In the genomic region with DNA sequence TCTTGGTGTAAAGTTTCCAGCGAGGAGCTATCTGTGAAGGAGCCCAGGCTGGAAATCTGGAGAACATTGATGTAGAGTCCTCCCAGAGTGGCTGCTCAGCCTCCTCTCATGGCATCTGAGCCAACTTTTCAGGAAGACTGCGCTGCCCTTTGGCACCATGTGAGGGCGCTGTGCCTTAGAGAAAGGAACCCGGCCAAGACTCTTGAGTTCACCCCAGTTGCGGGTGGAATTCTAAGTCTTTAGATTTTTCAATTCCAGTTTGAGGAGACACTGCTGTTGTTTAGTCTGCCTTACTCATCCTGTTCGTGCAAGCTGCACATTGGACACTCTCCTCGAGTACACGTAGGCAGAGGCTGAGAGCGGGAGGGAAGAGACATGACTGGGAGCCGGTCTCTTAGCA, we compare ENCODE assay signal across 8 mouse cellular contexts. TPM values are rescaled to one million over a fixed set of nuclear protein-coding genes. Genes with fewer than 3 reads are reported as not detected.
A peak's percentile ranks its signal among the peaks of the same experiment; 100 is the strongest.
DNase-seq lines count a peak whose midpoint lies in the region; ATAC-seq and TF ChIP-seq lines count a peak whose summit lies in the region.

No protein-coding gene starts in this region.

- no peak overlapping the region for H3K4me2 ChIP-seq in midbrain, embryonic 16.5 days (ENCODE audit: low read length)
- H3K4me2 ChIP-seq in limb, embryonic 14.5 days (replicated peaks; ENCODE audit: low read depth, low read length, severe bottlenecking): peak overlapping the region; percentile 100

- peaks cover 20% of the 10 kb centered on the region for H3K4me1 ChIP-seq in midbrain, embryonic 10.5 days
- H3K4me1 ChIP-seq in midbrain, embryonic 16.5 days (ENCODE audit: control insufficient read depth, insufficient read depth, low read length): peaks cover 5% of the 10 kb centered on the region; the same call in 1 of the 2 replicates
- peaks cover 33% of the 10 kb centered on the region for H3K4me1 ChIP-seq in limb, embryonic 14.5 days (ENCODE audit: control insufficient read depth, insufficient read depth, low read length)

- peaks cover 49% of the 10 kb centered on the region for H3K27me3 ChIP-seq in midbrain, embryonic 10.5 days (ENCODE audit: low read depth, poor library complexity, severe bottlenecking)
- H3K27me3 ChIP-seq in midbrain, embryonic 16.5 days (ENCODE audit: control insufficient read depth, insufficient read depth, low read depth, low read length): peaks cover 2% of the 10 kb centered on the region; the same call in 1 of the 2 replicates
- H3K27me3 ChIP-seq in limb, embryonic 14.5 days (ENCODE audit: control insufficient read depth, insufficient read depth, low read length): no peaks in the 10 kb centered on the region

- H3K9me3 ChIP-seq in midbrain, embryonic 10.5 days (replicated peaks): no peaks in the 10 kb centered on the region
- no peaks in the 10 kb centered on the region for H3K9me3 ChIP-seq in midbrain, embryonic 16.5 days (replicated peaks; ENCODE audit: control insufficient read depth, low read length, poor library complexity, severe bottlenecking)
- no peaks in the 10 kb centered on the region for H3K9me3 ChIP-seq in limb, embryonic 14.5 days (ENCODE audit: control insufficient read depth, low read length)

- H3K9ac ChIP-seq in midbrain, embryonic 16.5 days (ENCODE audit: low read depth, low read length): no peak overlapping the region
- H3K9ac ChIP-seq in limb, embryonic 14.5 days (ENCODE audit: low read depth, low read length, severe bottlenecking): no peak overlapping the region

- H3K4me3 ChIP-seq in midbrain, embryonic 10.5 days: no peak overlapping the region
- no peak overlapping the region for H3K4me3 ChIP-seq in midbrain, embryonic 16.5 days (ENCODE audit: low read depth, low read length)
- 0 out of 2 replicates have a peak overlapping the region, but pooled peaks have one; percentile 68 for H3K4me3 ChIP-seq in limb, embryonic 14.5 days (replicated peaks; ENCODE audit: low read length)

- TF ChIP-seq POLR2A in limb, embryonic 14.5 days (IDR thresholded peaks at IDR 0.05; ENCODE audit: borderline replicate concordance, extremely low read depth, insufficient read depth, insufficient read length): no peak

- 56% methylated on average over 10 of the region's 10 CpGs for WGBS in midbrain, embryonic 10.5 days
- WGBS in midbrain, embryonic 16.5 days: 55% methylated on average over 10 of the region's 10 CpGs
- WGBS in limb, embryonic 14.5 days: 36% methylated on average over 10 of the region's 10 CpGs

- peak; percentile 54 for DNase-seq in midbrain, embryonic 10.5 days (ENCODE audit: low spot score)
- peak; percentile 56 for DNase-seq in cerebellum, adult 11-12 months
- peak; percentile 81 to 85 for DNase-seq in frontal cortex, postnatal 25 days (ENCODE audit: low spot score in 2 of 2)
- DNase-seq in kidney, postnatal 10 days: peak; percentile 87
- DNase-seq in limb, embryonic 14.5 days (ENCODE audit: low spot score): peak; percentile 85
- DNase-seq in retina, postnatal 1 day: peak; percentile 58
- DNase-seq in urinary bladder, postnatal 25 days (ENCODE audit: low spot score): peak; percentile 82

- no peak for ATAC-seq in midbrain, embryonic 16.5 days
- ATAC-seq in limb, embryonic 14.5 days (ENCODE audit: low FRiP score, low read depth): peak; percentile 10; the same call in 1 of the 2 replicates

- no peaks in the 10 kb centered on the region for H3K36me3 ChIP-seq in midbrain, embryonic 10.5 days
- no peaks in the 10 kb centered on the region for H3K36me3 ChIP-seq in midbrain, embryonic 16.5 days (ENCODE audit: control insufficient read depth, insufficient read depth, low read length)
- H3K36me3 ChIP-seq in limb, embryonic 14.5 days (ENCODE audit: control insufficient read depth, insufficient read depth, low read length): peaks cover 3% of the 10 kb centered on the region

- H3K27ac ChIP-seq in midbrain, embryonic 10.5 days (replicated peaks): no peak overlapping the region
- no peak overlapping the region for H3K27ac ChIP-seq in midbrain, embryonic 16.5 days (ENCODE audit: low read length)
- no peak overlapping the region for H3K27ac ChIP-seq in limb, embryonic 14.5 days (replicated peaks; ENCODE audit: low read depth, low read length)

RNA-seq across cellular contexts. Expression of a gene that starts 2.5 kb away (rescaled TPM):
- polyA plus RNA-seq in midbrain, embryonic 10.5 days (2016; fragmentation: Nextera tagmentation; extraction: Ambion mirVana): 0.62 and 0.75 TPM in 2 replicates
- polyA plus RNA-seq in midbrain, embryonic 16.5 days (2015; fragmentation: Nextera tagmentation; extraction: Ambion mirVana): 2.6 and 3.4 TPM in 2 replicates
- polyA plus RNA-seq in limb, embryonic 14.5 days (2012; rRNA removed): 19.5 and 22.3 TPM in 2 replicates
- 16.0 and 18.1 TPM in 2 replicates for polyA plus RNA-seq in limb, embryonic 14.5 days (2014; fragmentation: Nextera tagmentation; extraction: Ambion mirVana)
